Mouse (Mus musculus) bone marrow macrophage, adult 2 months (primary cell): ENCODE measurements around the gene Sfpq. TPM values are rescaled to one million over a fixed set of nuclear protein-coding genes. Genes with fewer than 3 reads are reported as not detected.
A peak's percentile ranks its signal among the peaks of the same experiment; 100 is the strongest.
"Not testable (repeated sequence)": the region's sequence is repeated elsewhere in the genome, so short reads cannot be mapped to it uniquely, and the experiment has no call there.

Experiments used
- H3K27ac ChIP-seq: 2 replicates; pipeline ENCODE4 v1.5.1; 2012; ENCODE audit warnings: low read depth, low read length; ENCODE audit not compliant: insufficient read depth
- H3K4me1 ChIP-seq: 2 replicates; pipeline ENCODE4 v1.6.1; 2012; ENCODE audit warnings: low read length; ENCODE audit not compliant: control insufficient read depth, insufficient read depth
- H3K4me3 ChIP-seq: 2 replicates; pipeline ENCODE4 v1.5.1; 2012; ENCODE audit warnings: mild to moderate bottlenecking, low read length, moderate library complexity; ENCODE audit not compliant: insufficient read depth
- CTCF ChIP-seq: IDR thresholded peaks from 2 replicates; pipeline ENCODE4 v1.5.1; 2012; ENCODE audit warnings: low read depth, mild to moderate bottlenecking, low read length, moderate library complexity
- POLR2A ChIP-seq: IDR thresholded peaks from 2 replicates; pipeline ENCODE4 v1.6.1; 2012; ENCODE audit warnings: mild to moderate bottlenecking, low read depth, low read length, borderline replicate concordance
- polyA plus RNA-seq: library from polyadenylated mRNA; stranded (reverse); fragments of >200 nt; gene quantifications from 2 replicates; pipeline ENCODE4 v1.2.4, GENCODE M21; 2012; ENCODE audit not compliant: missing spikeins, insufficient read depth, insufficient read length

Gene Sfpq
- polyA plus RNA-seq, 1 experiment, result 229 TPM

GRCm38 (mm10) chr4:127000601-127001105, 20.5 kb upstream of the Sfpq start:
- H3K27ac ChIP-seq, result no peak overlapping the region
- no peak for TF ChIP-seq CTCF
- no peak for TF ChIP-seq POLR2A
- H3K4me1 ChIP-seq, result no peaks in the 10 kb centered on the region
- no peak overlapping the region for H3K4me3 ChIP-seq

DNA sequence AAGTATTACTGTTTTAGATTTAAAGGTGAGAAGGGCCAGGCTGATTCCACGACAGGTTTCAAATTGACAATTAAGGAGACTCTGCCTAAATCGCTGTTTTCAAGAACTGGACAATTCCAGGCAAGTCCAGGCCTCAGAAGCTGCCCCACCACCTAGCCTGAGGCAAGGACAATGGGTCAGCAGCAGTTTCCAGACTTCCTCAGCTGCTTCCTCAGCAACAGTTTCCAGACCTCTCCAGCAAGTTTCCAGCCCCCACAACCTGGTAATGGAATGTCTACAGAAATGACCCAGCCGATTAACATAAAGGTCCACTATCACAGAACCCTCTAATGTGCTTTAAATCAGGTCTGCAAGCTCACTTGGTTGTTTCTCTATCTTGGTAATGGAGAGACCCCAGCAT, 16.7 kb upstream of the Sfpq start:
- no peak for TF ChIP-seq POLR2A
- TF ChIP-seq CTCF, result no peak
- Histone ChIP-seq H3K4me1 (no peaks in the 10 kb centered on the region), H3K4me3 (no peak overlapping the region), H3K27ac (no peak overlapping the region)

DNA sequence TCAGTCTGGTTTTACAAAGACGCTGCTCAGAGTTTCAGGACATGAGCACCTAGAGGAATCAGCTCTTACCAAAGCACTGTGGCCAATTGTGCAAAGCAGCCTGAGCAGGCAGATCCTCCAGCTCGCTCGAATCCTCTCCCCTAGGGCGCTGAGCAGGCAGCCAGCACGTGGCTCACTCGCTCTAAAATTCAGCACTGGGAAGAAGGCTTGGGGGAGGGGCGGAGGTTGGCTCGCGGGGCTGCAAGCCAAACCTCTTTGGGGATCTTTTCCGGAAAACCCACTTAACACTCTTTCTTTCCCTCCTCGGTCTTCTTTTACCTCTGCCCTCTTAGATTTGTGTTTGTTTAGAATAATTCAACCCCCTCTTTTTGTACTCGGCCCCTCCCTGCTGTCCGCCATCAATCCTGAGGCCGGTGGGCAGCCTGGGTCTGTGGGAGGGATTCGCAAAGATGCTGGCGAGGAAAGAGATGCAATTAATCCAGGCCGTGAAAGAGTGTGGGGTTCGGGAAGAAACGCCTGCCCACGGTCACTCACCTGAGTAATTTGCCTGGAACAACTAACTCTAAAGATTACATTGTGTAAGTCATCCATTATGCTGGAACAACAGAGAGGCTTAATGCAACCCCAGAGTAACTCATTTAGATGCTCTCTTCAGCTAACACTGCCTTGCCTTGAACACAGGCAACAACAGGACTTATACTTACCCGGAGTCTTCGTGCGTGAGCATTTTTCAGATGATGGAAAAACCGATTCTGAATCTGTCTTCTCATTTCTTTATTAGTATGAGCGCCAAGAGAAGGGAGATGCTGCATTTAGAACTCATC, 15.8 kb upstream of the Sfpq start:
- TF ChIP-seq CTCF (no peak), POLR2A (no peak)
- no peaks in the 10 kb centered on the region for H3K4me1 ChIP-seq
- H3K4me3 ChIP-seq, result no peak overlapping the region
- no peak overlapping the region for H3K27ac ChIP-seq

DNA sequence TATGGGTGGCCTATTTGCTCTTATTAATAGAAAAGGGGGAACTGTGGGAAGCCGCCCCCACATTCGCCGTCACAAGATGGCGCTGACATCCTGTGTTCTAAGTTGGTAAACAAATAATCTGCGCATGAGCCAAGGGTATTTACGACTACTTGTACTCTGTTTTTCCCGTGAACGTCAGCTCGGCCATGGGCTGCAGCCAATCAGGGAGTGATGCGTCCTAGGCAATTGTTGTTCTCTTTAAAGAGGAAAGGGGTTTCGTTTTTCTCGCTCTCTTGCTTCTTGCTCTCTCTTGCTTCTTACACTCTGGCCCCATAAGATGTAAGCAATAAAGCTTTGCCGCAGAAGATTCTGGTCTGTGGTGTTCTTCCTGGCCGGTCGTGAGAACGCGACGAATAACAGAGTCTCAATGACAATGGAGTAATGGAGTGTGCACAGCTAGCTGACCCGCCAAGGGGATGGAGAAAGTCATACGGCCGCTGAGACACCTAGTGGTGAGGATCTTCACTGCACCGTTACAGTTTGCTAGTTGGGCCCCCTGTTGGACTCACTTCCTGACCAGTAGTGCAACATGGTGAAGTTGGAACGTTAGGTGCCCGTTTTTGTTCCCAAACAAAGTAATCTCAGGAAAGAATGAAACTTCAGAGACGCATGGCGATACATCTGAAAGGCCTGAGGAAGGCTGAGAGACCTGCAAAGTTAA, 5.7 kb upstream of the Sfpq start:
- H3K4me1 ChIP-seq, result not testable (repeated sequence)
- H3K4me3 ChIP-seq, result peak overlapping the region; percentile 59
- H3K27ac ChIP-seq, result peak overlapping the region; percentile 79

- no peak overlapping the region for H3K4me3 ChIP-seq
- TF ChIP-seq CTCF (no peak), POLR2A (no peak)
- no peak overlapping the region for H3K27ac ChIP-seq
- H3K4me1 ChIP-seq, result no peaks in the 10 kb centered on the region; the same call in 1 of the 2 replicates
Measured at GRCm38 (mm10) chr4:127016366-127016765, 4.8 kb upstream of the Sfpq start.

GRCm38 (mm10) chr4:127020411-127021150, 543 bp upstream of the Sfpq start:
- Histone ChIP-seq H3K4me3 (peak overlapping the region; percentile 43), H3K27ac (0 out of 2 replicates have a peak overlapping the region, but pooled peaks have one; percentile 17), H3K4me1 (peaks cover 4% of the 10 kb centered on the region)
- no peak for TF ChIP-seq POLR2A
- TF ChIP-seq CTCF, result no peak

- H3K4me1 ChIP-seq, result peaks cover 5% of the 10 kb centered on the region
- no peak for TF ChIP-seq CTCF
- TF ChIP-seq POLR2A, result no peak
- peak overlapping the region; percentile 90 for H3K27ac ChIP-seq
- peak overlapping the region; percentile 98 for H3K4me3 ChIP-seq
Measured at GRCm38 (mm10) chr4:127021989-127022626, 984 bp downstream of the Sfpq start.

DNA sequence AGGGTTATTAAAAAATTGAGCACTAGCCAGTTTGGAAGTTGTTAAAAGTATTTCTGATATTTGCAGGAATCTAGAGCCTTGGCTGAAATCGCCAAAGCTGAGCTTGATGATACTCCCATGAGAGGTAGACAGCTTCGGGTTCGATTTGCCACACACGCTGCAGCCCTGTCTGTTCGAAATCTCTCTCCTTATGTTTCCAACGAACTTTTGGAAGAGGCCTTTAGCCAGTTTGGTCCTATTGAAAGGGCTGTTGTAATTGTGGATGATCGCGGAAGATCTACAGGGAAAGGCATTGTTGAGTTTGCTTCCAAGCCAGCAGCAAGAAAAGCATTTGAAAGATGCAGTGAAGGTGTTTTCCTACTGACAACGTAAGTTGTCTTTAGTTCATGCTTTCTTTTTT, 2.1 kb downstream of the Sfpq start:
- Histone ChIP-seq H3K4me3 (peak overlapping the region; percentile 98), H3K27ac (no peak overlapping the region), H3K4me1 (peaks cover 8% of the 10 kb centered on the region)
- TF ChIP-seq CTCF (no peak), POLR2A (no peak)

GRCm38 (mm10) chr4:127024240-127024639, 3.1 kb downstream of the Sfpq start:
- TF ChIP-seq POLR2A, result no peak
- TF ChIP-seq CTCF, result no peak
- no peak overlapping the region for H3K27ac ChIP-seq
- H3K4me3 ChIP-seq, result peak overlapping the region; percentile 98
- H3K4me1 ChIP-seq, result peaks cover 8% of the 10 kb centered on the region
